Mouse (Mus musculus): Measurements from ENCODE around the gene Bbs9. TPM values are rescaled to one million over a fixed set of nuclear protein-coding genes. Genes with fewer than 3 reads are reported as not detected.

The Bbs9 gene
- polyA plus RNA-seq, 1 experiment, result 17.9 TPM

GRCm38 (mm10) chr9:22651619-22652018, 176.1 kb downstream of the Bbs9 start:
- no peaks in the 10 kb centered on the region for H3K9me3 ChIP-seq (replicated peaks; ENCODE audit: control insufficient read depth, insufficient read depth, low read length, poor library complexity, severe bottlenecking)
- no peak overlapping the region for H3K9ac ChIP-seq (ENCODE audit: low read depth, poor library complexity, severe bottlenecking)
- TF ChIP-seq POLR2A (IDR thresholded peaks at IDR 0.05; ENCODE audit: insufficient read depth, low read length), result no peak
- no peak for TF ChIP-seq EP300 (IDR thresholded peaks at IDR 0.05; ENCODE audit: insufficient read depth, low read depth, low read length)
- no peak for TF ChIP-seq CTCF (IDR thresholded peaks at IDR 0.05; ENCODE audit: low read depth, low read length)
- no peaks in the 10 kb centered on the region for H3K4me1 ChIP-seq (ENCODE audit: control insufficient read depth, insufficient read depth, low read length)
- no peaks in the 10 kb centered on the region for H3K36me3 ChIP-seq (ENCODE audit: control insufficient read depth, insufficient read depth, low read length, poor library complexity, severe bottlenecking)
- no peak overlapping the region for H3K27ac ChIP-seq (ENCODE audit: insufficient read depth, low read length)
- no peak overlapping the region for H3K4me3 ChIP-seq (ENCODE audit: low read depth, low read length)
- H3K27me3 ChIP-seq (ENCODE audit: control insufficient read depth, insufficient read depth, low read length, poor library complexity, severe bottlenecking), result no peaks in the 10 kb centered on the region

- no peak overlapping the region for H3K27ac ChIP-seq (ENCODE audit: insufficient read depth, low read length)
- TF ChIP-seq POLR2A (IDR thresholded peaks at IDR 0.05; ENCODE audit: insufficient read depth, low read length) (no peak), EP300 (IDR thresholded peaks at IDR 0.05; ENCODE audit: insufficient read depth, low read depth, low read length) (no peak), CTCF (IDR thresholded peaks at IDR 0.05; ENCODE audit: low read depth, low read length) (no peak)
- no peak overlapping the region for H3K9ac ChIP-seq (ENCODE audit: low read depth, poor library complexity, severe bottlenecking)
- H3K9me3 ChIP-seq (replicated peaks; ENCODE audit: control insufficient read depth, insufficient read depth, low read length, poor library complexity, severe bottlenecking), result no peaks in the 10 kb centered on the region
- no peaks in the 10 kb centered on the region for H3K4me1 ChIP-seq (ENCODE audit: control insufficient read depth, insufficient read depth, low read length)
- H3K4me3 ChIP-seq (ENCODE audit: low read depth, low read length), result no peak overlapping the region
- no peaks in the 10 kb centered on the region for H3K27me3 ChIP-seq (ENCODE audit: control insufficient read depth, insufficient read depth, low read length, poor library complexity, severe bottlenecking)
- H3K36me3 ChIP-seq (ENCODE audit: control insufficient read depth, insufficient read depth, low read length, poor library complexity, severe bottlenecking), result no peaks in the 10 kb centered on the region
Measured at GRCm38 (mm10) chr9:22654726-22655393, 179.3 kb downstream of the Bbs9 start.

- Histone ChIP-seq H3K27ac (ENCODE audit: insufficient read depth, low read length) (no peak overlapping the region), H3K4me1 (ENCODE audit: control insufficient read depth, insufficient read depth, low read length) (no peaks in the 10 kb centered on the region), H3K9ac (ENCODE audit: low read depth, poor library complexity, severe bottlenecking) (no peak overlapping the region), H3K36me3 (ENCODE audit: control insufficient read depth, insufficient read depth, low read length, poor library complexity, severe bottlenecking) (no peaks in the 10 kb centered on the region), H3K4me3 (ENCODE audit: low read depth, low read length) (no peak overlapping the region), H3K9me3 (replicated peaks; ENCODE audit: control insufficient read depth, insufficient read depth, low read length, poor library complexity, severe bottlenecking) (no peaks in the 10 kb centered on the region), H3K27me3 (ENCODE audit: control insufficient read depth, insufficient read depth, low read length, poor library complexity, severe bottlenecking) (no peaks in the 10 kb centered on the region)
- TF ChIP-seq CTCF (IDR thresholded peaks at IDR 0.05; ENCODE audit: low read depth, low read length) (no peak), EP300 (IDR thresholded peaks at IDR 0.05; ENCODE audit: insufficient read depth, low read depth, low read length) (no peak), POLR2A (IDR thresholded peaks at IDR 0.05; ENCODE audit: insufficient read depth, low read length) (no peak)
Measured at GRCm38 (mm10) chr9:22657216-22657615, 181.7 kb downstream of the Bbs9 start.

GRCm38 (mm10) chr9:22665155-22665554, 189.6 kb downstream of the Bbs9 start:
- Histone ChIP-seq H3K4me3 (ENCODE audit: low read depth, low read length) (no peak overlapping the region), H3K9ac (ENCODE audit: low read depth, poor library complexity, severe bottlenecking) (no peak overlapping the region), H3K36me3 (ENCODE audit: control insufficient read depth, insufficient read depth, low read length, poor library complexity, severe bottlenecking) (no peaks in the 10 kb centered on the region), H3K27ac (ENCODE audit: insufficient read depth, low read length) (no peak overlapping the region), H3K9me3 (replicated peaks; ENCODE audit: control insufficient read depth, insufficient read depth, low read length, poor library complexity, severe bottlenecking) (no peaks in the 10 kb centered on the region), H3K27me3 (ENCODE audit: control insufficient read depth, insufficient read depth, low read length, poor library complexity, severe bottlenecking) (no peaks in the 10 kb centered on the region), H3K4me1 (ENCODE audit: control insufficient read depth, insufficient read depth, low read length) (no peaks in the 10 kb centered on the region)
- TF ChIP-seq POLR2A (IDR thresholded peaks at IDR 0.05; ENCODE audit: insufficient read depth, low read length) (no peak), CTCF (IDR thresholded peaks at IDR 0.05; ENCODE audit: low read depth, low read length) (no peak), EP300 (IDR thresholded peaks at IDR 0.05; ENCODE audit: insufficient read depth, low read depth, low read length) (no peak)

- TF ChIP-seq POLR2A (IDR thresholded peaks at IDR 0.05; ENCODE audit: insufficient read depth, low read length) (no peak), CTCF (IDR thresholded peaks at IDR 0.05; ENCODE audit: low read depth, low read length) (no peak), EP300 (IDR thresholded peaks at IDR 0.05; ENCODE audit: insufficient read depth, low read depth, low read length) (no peak)
- no peak overlapping the region for H3K27ac ChIP-seq (ENCODE audit: insufficient read depth, low read length)
- H3K36me3 ChIP-seq (ENCODE audit: control insufficient read depth, insufficient read depth, low read length, poor library complexity, severe bottlenecking), result no peaks in the 10 kb centered on the region
- no peaks in the 10 kb centered on the region for H3K27me3 ChIP-seq (ENCODE audit: control insufficient read depth, insufficient read depth, low read length, poor library complexity, severe bottlenecking)
- H3K9me3 ChIP-seq (replicated peaks; ENCODE audit: control insufficient read depth, insufficient read depth, low read length, poor library complexity, severe bottlenecking), result no peaks in the 10 kb centered on the region
- H3K4me3 ChIP-seq (ENCODE audit: low read depth, low read length), result no peak overlapping the region
- no peaks in the 10 kb centered on the region for H3K4me1 ChIP-seq (ENCODE audit: control insufficient read depth, insufficient read depth, low read length)
- H3K9ac ChIP-seq (ENCODE audit: low read depth, poor library complexity, severe bottlenecking), result no peak overlapping the region
Measured at GRCm38 (mm10) chr9:22672937-22673336, 197.4 kb downstream of the Bbs9 start.

- H3K36me3 ChIP-seq (ENCODE audit: control insufficient read depth, insufficient read depth, low read length, poor library complexity, severe bottlenecking), result no peaks in the 10 kb centered on the region
- no peaks in the 10 kb centered on the region for H3K27me3 ChIP-seq (ENCODE audit: control insufficient read depth, insufficient read depth, low read length, poor library complexity, severe bottlenecking)
- no peak overlapping the region for H3K4me3 ChIP-seq (ENCODE audit: low read depth, low read length)
- TF ChIP-seq CTCF (IDR thresholded peaks at IDR 0.05; ENCODE audit: low read depth, low read length), result no peak
- no peak for TF ChIP-seq EP300 (IDR thresholded peaks at IDR 0.05; ENCODE audit: insufficient read depth, low read depth, low read length)
- TF ChIP-seq POLR2A (IDR thresholded peaks at IDR 0.05; ENCODE audit: insufficient read depth, low read length), result no peak
- no peaks in the 10 kb centered on the region for H3K4me1 ChIP-seq (ENCODE audit: control insufficient read depth, insufficient read depth, low read length)
- H3K27ac ChIP-seq (ENCODE audit: insufficient read depth, low read length), result no peak overlapping the region
- H3K9me3 ChIP-seq (replicated peaks; ENCODE audit: control insufficient read depth, insufficient read depth, low read length, poor library complexity, severe bottlenecking), result no peaks in the 10 kb centered on the region
- H3K9ac ChIP-seq (ENCODE audit: low read depth, poor library complexity, severe bottlenecking), result no peak overlapping the region
Measured at GRCm38 (mm10) chr9:22677132-22677829, 201.8 kb downstream of the Bbs9 start.

All from ES-Bruce4 (cell line).